Mouse (Mus musculus): ENCODE measurements around the gene Add2. TPM values are rescaled to one million over a fixed set of nuclear protein-coding genes. Genes with fewer than 3 reads are reported as not detected.
"Not testable (repeated sequence)": the region's sequence is repeated elsewhere in the genome, so short reads cannot be mapped to it uniquely, and the experiment has no call there.

Gene Add2
- polyA plus RNA-seq, 1 experiment from 2014 or later = 16.4 TPM

DNA sequence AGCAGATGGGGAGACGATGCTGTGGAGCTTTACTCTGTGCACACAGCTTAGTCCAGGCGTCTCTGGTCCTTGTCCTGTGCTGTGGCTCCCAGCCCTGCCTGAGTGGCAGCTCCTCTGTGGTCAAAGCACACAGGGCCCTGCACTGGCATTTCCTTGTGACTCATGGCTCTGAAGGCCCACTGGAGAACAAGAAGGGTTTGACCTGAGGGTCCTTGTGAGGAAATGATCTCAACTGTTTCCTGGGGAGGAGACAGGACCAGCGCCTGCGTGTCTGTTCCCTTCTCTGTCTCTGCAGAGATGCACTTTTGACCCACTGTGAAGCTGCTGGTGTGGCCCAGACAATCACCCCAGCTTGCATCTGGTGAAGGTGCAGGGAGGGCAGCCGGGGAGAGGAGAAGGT is 13.7 kb upstream of the Add2 start:
- H3K4me3 ChIP-seq (ENCODE audit: low read depth, low read length); H3K4me1 ChIP-seq (ENCODE audit: control insufficient read depth, insufficient read depth, low read length); H3K36me3 ChIP-seq (ENCODE audit: control insufficient read depth, insufficient read depth, low read length); H3K27ac ChIP-seq (ENCODE audit: low read depth, low read length); H3K27me3 ChIP-seq (ENCODE audit: control insufficient read depth, insufficient read depth, low read length); H3K4me2 ChIP-seq; H3K9me3 ChIP-seq (replicated peaks; ENCODE audit: control insufficient read depth, low read length); H3K9ac ChIP-seq (ENCODE audit: low read depth, low read length): not testable (repeated sequence)
- peak; percentile 44; the same call in 1 of the 2 replicates for ATAC-seq (replicated peaks; ENCODE audit: insufficient number of reproducible peaks, low FRiP score, low TSS enrichment)
- 47% methylated on average over 5 of the region's 5 CpGs for WGBS (ENCODE audit: insufficient replicate concordance)

DNA sequence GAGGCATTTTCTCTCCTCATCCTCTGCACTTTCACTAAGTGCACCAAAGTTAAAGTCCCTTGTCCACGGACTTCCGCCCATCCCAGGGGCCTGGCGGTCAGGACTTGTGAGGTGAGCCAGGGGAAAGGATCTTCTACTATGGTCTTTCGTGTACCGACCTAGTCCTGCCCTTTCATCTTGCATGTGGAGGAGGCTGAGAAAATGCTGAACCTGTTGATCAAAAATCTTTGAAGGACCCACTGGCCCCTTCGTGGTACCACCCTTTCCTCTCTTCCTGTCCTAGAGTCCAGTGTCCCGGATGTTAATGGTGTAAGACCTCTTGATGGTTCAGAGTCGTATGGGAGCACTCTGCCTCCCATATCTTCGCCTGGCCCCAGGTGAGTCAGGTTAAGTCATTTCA is 12.6 kb upstream of the Add2 start, which contains the start of gene Figla:
Gene Figla, plus strand, starts transcription at position 301 of the 400 bp plus-strand sequence.
- 70% methylated on average over 9 of the region's 9 CpGs for WGBS (ENCODE audit: insufficient replicate concordance)
- H3K4me1 ChIP-seq (ENCODE audit: control insufficient read depth, insufficient read depth, low read length) = no peaks in the 10 kb centered on the region
- H3K9me3 ChIP-seq (replicated peaks; ENCODE audit: control insufficient read depth, low read length) = no peaks in the 10 kb centered on the region
- no peaks in the 10 kb centered on the region; the same call in 1 of the 2 replicates for H3K27me3 ChIP-seq (ENCODE audit: control insufficient read depth, insufficient read depth, low read length)
- no peaks in the 10 kb centered on the region for H3K36me3 ChIP-seq (ENCODE audit: control insufficient read depth, insufficient read depth, low read length)
- ATAC-seq (replicated peaks; ENCODE audit: insufficient number of reproducible peaks, low FRiP score, low TSS enrichment) = no peak
- H3K4me2 ChIP-seq = no peak within 1 kb of the TSS
- no peak within 1 kb of the TSS for H3K9ac ChIP-seq (ENCODE audit: low read depth, low read length)
- H3K27ac ChIP-seq (ENCODE audit: low read depth, low read length) = no peak within 1 kb of the TSS
- no peak within 1 kb of the TSS for H3K4me3 ChIP-seq (ENCODE audit: low read depth, low read length)

DNA sequence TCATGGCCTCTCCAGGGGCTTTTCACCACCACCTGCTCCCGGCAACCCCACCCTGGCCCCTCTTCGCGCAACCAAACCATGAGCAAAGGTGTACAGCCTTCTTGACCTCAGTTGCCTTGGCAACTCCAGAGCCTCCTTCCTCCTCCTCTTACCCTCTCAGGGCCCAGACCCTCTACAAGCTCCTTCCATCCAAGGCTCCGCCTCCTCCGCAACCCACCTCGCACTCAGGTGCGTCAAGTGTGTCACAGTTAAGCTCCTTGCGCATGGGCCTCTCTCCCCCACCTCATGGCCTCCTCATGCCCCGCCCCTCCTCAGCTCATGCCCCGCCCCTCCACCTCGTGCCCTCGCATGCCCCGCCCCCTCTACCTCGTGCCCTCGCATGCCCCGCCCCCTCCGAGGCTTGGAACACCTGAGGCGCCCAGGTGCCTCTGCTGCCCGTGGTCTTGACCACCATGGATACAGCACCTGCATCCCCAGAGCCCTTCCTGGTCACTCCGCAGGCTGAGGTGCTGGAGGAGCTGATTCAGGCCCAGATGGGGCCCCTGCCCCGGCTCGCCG is 11.6 kb upstream of the Add2 start:
- no peak overlapping the region for H3K9ac ChIP-seq (ENCODE audit: low read depth, low read length)
- H3K27me3 ChIP-seq (ENCODE audit: control insufficient read depth, insufficient read depth, low read length) = no peaks in the 10 kb centered on the region; the same call in 1 of the 2 replicates
- no peak overlapping the region for H3K4me3 ChIP-seq (ENCODE audit: low read depth, low read length)
- no peak overlapping the region for H3K27ac ChIP-seq (ENCODE audit: low read depth, low read length)
- H3K36me3 ChIP-seq (ENCODE audit: control insufficient read depth, insufficient read depth, low read length) = no peaks in the 10 kb centered on the region
- no peak for ATAC-seq (replicated peaks; ENCODE audit: insufficient number of reproducible peaks, low FRiP score, low TSS enrichment)
- no peak overlapping the region for H3K4me2 ChIP-seq
- H3K4me1 ChIP-seq (ENCODE audit: control insufficient read depth, insufficient read depth, low read length) = no peaks in the 10 kb centered on the region
- H3K9me3 ChIP-seq (replicated peaks; ENCODE audit: control insufficient read depth, low read length) = no peaks in the 10 kb centered on the region
- 77% methylated on average over 23 of the region's 23 CpGs for WGBS (ENCODE audit: insufficient replicate concordance)

DNA sequence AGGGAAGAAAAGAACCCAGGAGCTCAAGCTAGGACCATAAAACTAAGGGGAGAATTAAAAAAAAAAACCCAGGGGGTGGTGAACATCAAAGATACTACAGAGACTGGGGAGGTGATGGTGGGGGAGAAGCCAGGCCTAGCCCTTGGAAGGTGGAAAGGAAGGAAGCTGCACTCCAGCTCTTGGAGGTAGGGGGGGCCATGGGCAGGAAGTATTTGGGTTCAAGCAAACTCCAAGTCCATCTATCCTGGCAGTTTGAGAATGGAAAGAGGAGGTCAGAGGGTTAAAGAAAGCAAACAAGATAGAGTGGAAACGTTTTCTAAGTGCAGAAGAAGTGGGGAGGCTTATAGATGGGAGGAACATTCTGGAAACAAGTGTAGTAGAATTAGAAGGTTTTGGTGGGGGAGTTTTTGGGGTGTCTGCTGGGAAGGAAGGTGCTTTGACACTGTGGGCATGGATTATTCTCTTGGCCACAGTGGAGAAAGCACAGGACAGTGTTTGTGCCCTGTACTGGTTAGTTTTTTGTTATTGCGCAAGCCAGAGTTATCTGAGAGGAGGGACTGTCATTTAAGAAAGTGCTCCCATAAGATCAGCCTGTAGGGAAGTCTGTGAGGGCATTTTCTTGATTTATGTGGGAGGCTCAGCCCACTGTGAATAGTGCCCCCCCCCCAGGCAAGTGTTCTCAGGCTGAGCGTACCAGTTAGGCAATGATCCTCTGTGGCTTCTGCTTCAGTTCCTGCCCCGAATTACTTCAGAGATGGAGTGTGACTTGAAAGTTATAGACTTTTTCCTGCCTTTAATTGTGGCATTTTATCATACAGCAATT is 8.9 kb upstream of the Add2 start:
- Histone ChIP-seq H3K27ac (ENCODE audit: low read depth, low read length) (peak overlapping the region; percentile 43; the same call in 1 of the 2 replicates), H3K27me3 (ENCODE audit: control insufficient read depth, insufficient read depth, low read length) (no peaks in the 10 kb centered on the region; the same call in 1 of the 2 replicates), H3K4me1 (ENCODE audit: control insufficient read depth, insufficient read depth, low read length) (no peaks in the 10 kb centered on the region), H3K9me3 (replicated peaks; ENCODE audit: control insufficient read depth, low read length) (no peaks in the 10 kb centered on the region), H3K4me3 (ENCODE audit: low read depth, low read length) (no peak overlapping the region), H3K4me2 (no peak overlapping the region), H3K9ac (ENCODE audit: low read depth, low read length) (no peak overlapping the region), H3K36me3 (ENCODE audit: control insufficient read depth, insufficient read depth, low read length) (no peaks in the 10 kb centered on the region)
- 55% methylated on average over 4 of the region's 4 CpGs for WGBS (ENCODE audit: insufficient replicate concordance)
- no peak for ATAC-seq (replicated peaks; ENCODE audit: insufficient number of reproducible peaks, low FRiP score, low TSS enrichment)

DNA sequence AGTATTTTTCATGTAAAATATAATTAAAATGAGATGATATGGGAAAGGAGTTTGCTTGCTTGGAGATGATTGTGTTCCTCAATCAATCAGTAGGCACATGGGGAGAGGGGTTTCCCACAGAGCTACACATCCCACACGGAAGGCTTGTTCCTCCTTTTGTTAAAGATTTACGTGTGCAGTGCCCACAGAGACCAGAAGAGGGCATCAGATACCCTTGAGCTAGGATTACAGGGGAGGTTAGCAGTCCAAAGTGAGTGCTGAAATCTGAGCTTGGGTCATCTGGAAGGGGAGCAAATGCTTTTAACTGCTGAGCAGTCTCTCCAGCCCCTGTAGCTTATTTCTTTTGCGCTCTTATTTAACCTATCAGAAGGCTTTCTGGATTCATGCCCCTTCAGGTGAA is 7.5 kb upstream of the Add2 start:
- H3K4me2 ChIP-seq = no peak overlapping the region
- no peaks in the 10 kb centered on the region for H3K36me3 ChIP-seq (ENCODE audit: control insufficient read depth, insufficient read depth, low read length)
- no peak overlapping the region for H3K4me3 ChIP-seq (ENCODE audit: low read depth, low read length)
- WGBS (ENCODE audit: insufficient replicate concordance) = 22% methylated on average over 3 of the region's 3 CpGs
- no peak overlapping the region for H3K27ac ChIP-seq (ENCODE audit: low read depth, low read length)
- no peaks in the 10 kb centered on the region for H3K4me1 ChIP-seq (ENCODE audit: control insufficient read depth, insufficient read depth, low read length)
- H3K9me3 ChIP-seq (replicated peaks; ENCODE audit: control insufficient read depth, low read length) = no peaks in the 10 kb centered on the region
- no peak for ATAC-seq (replicated peaks; ENCODE audit: insufficient number of reproducible peaks, low FRiP score, low TSS enrichment)
- H3K27me3 ChIP-seq (ENCODE audit: control insufficient read depth, insufficient read depth, low read length) = no peaks in the 10 kb centered on the region
- no peak overlapping the region for H3K9ac ChIP-seq (ENCODE audit: low read depth, low read length)

DNA sequence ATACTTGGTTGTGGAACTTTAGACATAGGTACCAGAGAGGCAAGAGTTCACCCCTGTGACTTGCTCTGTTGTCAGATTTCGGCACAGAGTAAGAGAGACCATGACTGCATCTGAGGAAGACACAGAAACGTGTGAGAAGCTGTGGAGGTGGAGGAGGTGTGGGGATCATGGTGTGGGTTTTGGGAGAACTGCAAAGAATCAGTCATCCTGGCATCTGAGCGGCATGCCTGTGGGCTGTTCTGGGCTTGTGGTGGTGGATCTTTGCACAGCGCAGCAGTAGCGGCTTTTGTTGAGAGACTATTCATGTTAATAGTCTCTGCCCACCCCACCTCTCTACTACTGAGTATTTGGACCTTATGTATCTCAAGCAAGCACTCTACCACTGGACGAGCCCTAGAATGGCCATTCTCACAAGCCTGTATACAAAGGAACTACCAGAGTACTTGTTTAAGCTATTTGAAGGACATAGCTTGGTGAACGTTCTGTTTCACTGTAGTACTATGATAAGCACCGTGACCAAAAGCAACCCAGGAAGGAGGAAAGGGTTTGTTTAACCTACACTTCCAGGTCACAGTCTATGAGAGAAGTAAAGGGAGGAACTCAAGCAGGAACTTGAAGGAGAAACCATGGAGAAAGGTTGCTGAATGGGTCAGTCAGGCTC is 1.7 kb upstream of the Add2 start:
- no peak overlapping the region for H3K4me3 ChIP-seq (ENCODE audit: low read depth, low read length)
- no peak overlapping the region for H3K4me2 ChIP-seq
- no peaks in the 10 kb centered on the region for H3K36me3 ChIP-seq (ENCODE audit: control insufficient read depth, insufficient read depth, low read length)
- WGBS (ENCODE audit: insufficient replicate concordance) = 76% methylated on average over 8 of the region's 8 CpGs
- H3K4me1 ChIP-seq (ENCODE audit: control insufficient read depth, insufficient read depth, low read length) = peaks cover 6% of the 10 kb centered on the region; the same call in 1 of the 2 replicates
- peaks cover 32% of the 10 kb centered on the region for H3K27me3 ChIP-seq (ENCODE audit: control insufficient read depth, insufficient read depth, low read length)
- H3K9ac ChIP-seq (ENCODE audit: low read depth, low read length) = no peak overlapping the region
- no peak for ATAC-seq (replicated peaks; ENCODE audit: insufficient number of reproducible peaks, low FRiP score, low TSS enrichment)
- H3K27ac ChIP-seq (ENCODE audit: low read depth, low read length) = no peak overlapping the region
- H3K9me3 ChIP-seq (replicated peaks; ENCODE audit: control insufficient read depth, low read length) = no peaks in the 10 kb centered on the region

DNA sequence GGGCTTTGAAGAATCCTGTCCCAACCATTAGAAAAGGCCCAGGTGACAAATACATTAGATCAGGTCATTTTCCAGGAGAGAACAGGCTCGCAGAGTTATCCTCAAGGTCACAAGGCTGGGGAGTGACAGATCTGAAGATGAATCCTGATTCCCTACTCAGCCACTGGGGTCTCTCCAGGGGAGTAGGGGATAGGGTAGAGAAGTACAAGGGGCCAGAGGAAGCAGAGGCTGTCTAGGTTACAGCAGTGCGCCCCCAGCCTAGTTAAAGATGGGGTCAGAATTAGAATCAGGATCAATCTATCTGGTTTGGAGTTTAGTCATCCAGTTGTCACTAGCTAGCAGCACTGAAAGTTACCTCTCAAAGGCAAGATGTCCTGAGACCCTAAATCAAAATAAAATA is 331 bp upstream of the Add2 start:
- H3K36me3 ChIP-seq (ENCODE audit: control insufficient read depth, insufficient read depth, low read length) = no peaks in the 10 kb centered on the region
- peak overlapping the region; percentile 59; the same call in 1 of the 2 replicates for H3K4me3 ChIP-seq (ENCODE audit: low read depth, low read length)
- no peak for ATAC-seq (replicated peaks; ENCODE audit: insufficient number of reproducible peaks, low FRiP score, low TSS enrichment)
- peaks cover 6% of the 10 kb centered on the region; the same call in 1 of the 2 replicates for H3K4me1 ChIP-seq (ENCODE audit: control insufficient read depth, insufficient read depth, low read length)
- H3K9me3 ChIP-seq (replicated peaks; ENCODE audit: control insufficient read depth, low read length) = no peaks in the 10 kb centered on the region
- peak overlapping the region; percentile 98 for H3K4me2 ChIP-seq
- no peak overlapping the region; the same call in 1 of the 2 replicates for H3K9ac ChIP-seq (ENCODE audit: low read depth, low read length)
- H3K27ac ChIP-seq (ENCODE audit: low read depth, low read length) = no peak overlapping the region
- peaks cover 32% of the 10 kb centered on the region for H3K27me3 ChIP-seq (ENCODE audit: control insufficient read depth, insufficient read depth, low read length)
- WGBS (ENCODE audit: insufficient replicate concordance) = 58% methylated on average over 2 of the region's 2 CpGs

DNA sequence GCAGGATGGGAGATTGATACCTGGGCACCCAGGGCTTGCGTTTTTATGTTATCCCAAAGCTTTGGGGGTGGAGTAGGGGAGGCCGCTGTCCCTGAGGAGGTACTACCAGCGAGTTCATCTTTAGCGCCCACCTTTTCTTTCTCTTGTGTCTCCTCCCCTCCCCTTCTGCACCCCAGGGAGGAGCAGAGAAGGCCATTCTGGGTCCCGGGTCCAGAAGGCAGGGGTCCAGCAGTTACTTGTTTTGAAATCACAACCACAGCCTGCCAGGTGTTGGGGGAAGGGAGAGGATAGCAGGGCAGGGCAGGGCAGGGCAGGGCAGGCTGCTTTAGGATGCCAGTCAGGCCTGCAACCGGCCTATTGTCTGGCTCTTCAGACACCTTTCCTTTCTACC is 837 bp downstream of the Add2 start:
- Histone ChIP-seq H3K9me3 (replicated peaks; ENCODE audit: control insufficient read depth, low read length) (no peaks in the 10 kb centered on the region), H3K27me3 (ENCODE audit: control insufficient read depth, insufficient read depth, low read length) (peaks cover 32% of the 10 kb centered on the region), H3K36me3 (ENCODE audit: control insufficient read depth, insufficient read depth, low read length) (no peaks in the 10 kb centered on the region), H3K4me3 (ENCODE audit: low read depth, low read length) (peak overlapping the region; percentile 59), H3K9ac (ENCODE audit: low read depth, low read length) (peak overlapping the region; percentile 74; the same call in 1 of the 2 replicates), H3K4me2 (peak overlapping the region; percentile 98), H3K4me1 (ENCODE audit: control insufficient read depth, insufficient read depth, low read length) (peaks cover 6% of the 10 kb centered on the region; the same call in 1 of the 2 replicates), H3K27ac (ENCODE audit: low read depth, low read length) (no peak overlapping the region)
- whole genome bisulfite sequencing (ENCODE audit: insufficient replicate concordance) = 10% methylated on average over 6 of the region's 6 CpGs
- no peak for ATAC-seq (replicated peaks; ENCODE audit: insufficient number of reproducible peaks, low FRiP score, low TSS enrichment)
